Mouse (Mus musculus) ovary, postnatal 14 days (tissue): ENCODE data around the gene Smc2.
"Not testable (repeated sequence)": the region's sequence is repeated elsewhere in the genome, so short reads cannot be mapped to it uniquely, and the experiment has no call there.

Source experiments
- DNase-seq: peaks from one replicate; pipeline ENCODE4 v3.0.0; 2022; ENCODE audit warnings: low spot score

Gene Smc2

DNA sequence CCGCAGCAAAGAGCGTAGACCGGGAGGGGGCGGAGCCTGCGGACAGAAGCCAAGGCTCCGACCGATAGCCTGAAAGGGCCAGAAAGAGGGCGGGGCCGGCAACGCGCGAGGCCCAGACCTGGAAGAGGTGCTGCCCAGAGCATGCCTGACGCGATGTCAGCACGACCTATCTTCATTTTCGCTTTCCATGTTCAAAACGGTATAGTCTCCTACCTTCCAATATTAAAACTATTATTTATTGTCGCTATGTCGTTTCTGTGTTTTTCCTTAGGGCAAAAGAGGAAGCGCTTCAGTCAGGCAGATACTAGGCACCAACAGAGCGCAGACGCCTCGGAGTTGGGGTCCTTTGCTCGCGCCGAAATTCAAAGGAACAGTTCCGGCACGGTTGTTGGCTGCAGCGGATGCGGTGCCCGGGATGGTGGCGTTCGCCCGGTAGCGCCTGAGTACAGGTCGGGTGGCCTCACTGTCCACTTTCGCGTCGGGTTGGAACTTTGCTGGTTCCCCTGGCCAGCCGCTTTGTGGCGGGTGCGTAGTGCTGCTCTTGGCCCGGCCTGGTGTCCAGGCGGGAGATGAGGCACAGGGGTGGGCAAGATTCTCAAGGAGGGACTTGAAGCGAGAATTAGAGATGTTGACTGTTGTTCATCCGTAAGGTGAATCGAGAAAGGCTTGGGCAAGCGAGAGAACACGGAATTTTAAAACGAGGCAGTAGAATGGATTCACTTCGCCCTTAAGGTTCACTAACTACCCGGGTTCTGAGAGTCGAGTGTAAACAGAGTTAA is at the start of gene Smc2:
TSS of gene Smc2 (plus strand) at position 358 of the 779 bp plus-strand sequence.
- DNase-seq, result peak; percentile 88

DNA sequence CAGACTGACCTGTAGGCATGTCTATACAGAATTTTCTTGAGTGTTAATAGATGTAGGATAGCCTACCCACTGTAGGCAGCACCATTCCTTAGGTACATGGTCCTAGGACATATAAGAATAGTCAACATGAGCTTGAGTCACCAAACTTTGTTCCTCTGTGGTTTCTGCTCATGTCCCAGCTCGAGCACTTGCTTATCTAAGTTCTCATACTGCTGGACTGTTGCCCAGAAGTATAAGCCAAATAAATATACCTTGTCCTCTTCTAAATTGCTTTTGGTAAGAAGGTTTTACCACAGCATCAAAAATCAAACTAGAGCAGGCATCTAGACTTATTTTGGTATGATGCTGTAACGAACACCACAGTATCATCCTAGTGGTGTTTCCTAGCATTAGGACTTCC is 27.5 kb upstream of the Smc2 start:
- no peak for DNase-seq

DNA sequence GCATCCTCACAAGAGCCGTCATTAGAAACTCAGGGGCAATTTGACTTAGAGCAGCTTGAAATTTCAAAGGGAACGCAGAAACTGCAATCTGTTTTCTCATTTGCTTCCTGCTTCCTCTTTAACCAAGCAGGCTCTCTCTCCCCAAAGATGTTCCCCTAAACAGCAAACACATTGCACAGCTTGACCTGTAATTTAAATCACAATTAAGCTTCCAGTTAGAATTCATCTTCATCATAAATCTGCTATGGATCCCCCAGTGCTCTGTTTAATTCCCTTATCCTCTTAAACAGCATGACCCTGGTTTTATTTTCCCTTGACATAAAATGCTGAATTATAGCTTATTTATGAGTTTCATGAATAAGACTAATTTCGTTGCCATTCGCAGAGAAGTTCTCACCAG is 15.4 kb upstream of the Smc2 start:
- DNase-seq, result no peak

DNA sequence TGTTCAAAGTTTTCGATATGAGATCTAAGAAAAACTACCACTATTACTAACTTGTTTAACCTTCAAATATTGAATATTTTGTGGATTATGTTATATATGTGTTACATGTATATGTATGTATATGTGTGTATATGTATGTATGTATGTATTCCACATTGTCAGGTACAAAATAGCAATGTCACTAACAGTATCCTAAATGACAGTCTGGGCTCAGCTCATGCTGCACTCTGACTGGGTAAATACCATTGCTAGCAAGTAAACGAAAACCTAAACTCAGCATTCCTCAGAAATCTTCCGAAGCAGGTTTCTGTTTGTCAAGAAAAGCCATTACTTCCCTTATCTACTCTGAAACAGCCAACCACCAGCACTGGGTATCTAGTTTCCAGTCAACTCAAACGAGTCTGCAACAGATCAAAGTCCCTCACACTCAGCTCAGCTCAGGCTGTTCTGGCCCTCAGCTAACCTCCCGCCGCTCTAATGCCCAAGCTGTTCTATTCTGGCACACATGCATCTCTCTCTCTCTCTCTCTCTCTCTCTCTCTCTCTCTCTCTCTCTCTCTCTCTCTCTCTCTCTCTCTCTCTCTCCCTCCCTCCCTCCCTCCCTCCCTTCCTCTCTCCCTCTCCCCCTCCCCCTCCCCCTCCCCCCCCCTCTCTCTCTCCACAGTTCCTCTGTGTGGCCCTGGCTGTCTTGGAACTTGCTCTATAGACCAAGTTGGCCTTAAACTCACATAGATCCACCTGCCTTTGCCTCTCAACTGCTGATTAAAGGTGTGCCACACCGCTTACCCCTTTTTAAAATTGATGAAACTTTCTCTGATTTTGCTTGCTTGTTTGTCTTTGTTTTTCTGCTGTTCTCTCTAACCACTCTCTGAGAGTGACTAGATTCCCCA is 9.5 kb upstream of the Smc2 start:
- no peak for DNase-seq

DNA sequence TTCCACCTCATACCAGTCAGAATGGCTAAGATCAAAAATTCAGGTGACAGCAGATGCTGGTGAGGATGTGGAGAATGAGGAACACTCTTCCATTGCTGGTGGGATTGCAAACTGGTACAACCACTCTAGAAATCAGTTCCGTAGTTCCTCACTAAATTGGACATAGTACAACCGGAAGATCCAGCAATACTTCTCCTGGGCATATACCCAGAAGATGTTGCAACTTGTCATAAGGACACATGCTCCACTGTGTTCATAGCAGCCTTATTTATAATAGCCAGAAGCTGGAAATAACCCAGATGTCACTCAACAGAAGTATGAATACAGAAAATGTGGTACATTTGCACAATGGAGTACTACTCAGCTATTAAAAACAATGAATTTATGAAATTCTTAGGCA is 3.5 kb upstream of the Smc2 start:
- not testable (repeated sequence) for DNase-seq

DNA sequence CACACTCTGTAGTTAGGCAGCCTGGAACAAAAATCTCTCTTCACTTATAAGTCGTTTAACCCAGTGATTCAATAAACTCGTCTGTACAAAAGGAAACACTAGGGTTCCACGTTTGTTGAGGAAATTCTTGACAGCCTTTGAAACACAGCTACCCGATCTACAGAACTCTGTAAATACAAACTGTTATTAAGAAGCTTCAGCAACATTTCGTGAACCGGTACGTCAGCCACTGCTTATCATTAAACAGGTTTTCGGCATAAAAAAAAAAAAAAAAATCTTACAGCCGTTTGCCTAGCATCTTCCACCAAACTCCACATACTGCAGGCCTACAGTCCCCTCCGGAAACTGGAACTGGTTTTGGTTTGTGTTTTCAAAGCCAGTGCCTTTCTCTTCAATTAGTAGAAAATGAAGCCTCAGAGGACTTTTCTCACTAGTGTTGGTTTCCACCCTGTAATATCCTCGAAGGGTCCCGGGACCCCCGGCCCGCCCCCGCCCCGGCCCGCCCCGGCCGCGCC is 615 bp upstream of the Smc2 start:
- DNase-seq, result no peak

DNA sequence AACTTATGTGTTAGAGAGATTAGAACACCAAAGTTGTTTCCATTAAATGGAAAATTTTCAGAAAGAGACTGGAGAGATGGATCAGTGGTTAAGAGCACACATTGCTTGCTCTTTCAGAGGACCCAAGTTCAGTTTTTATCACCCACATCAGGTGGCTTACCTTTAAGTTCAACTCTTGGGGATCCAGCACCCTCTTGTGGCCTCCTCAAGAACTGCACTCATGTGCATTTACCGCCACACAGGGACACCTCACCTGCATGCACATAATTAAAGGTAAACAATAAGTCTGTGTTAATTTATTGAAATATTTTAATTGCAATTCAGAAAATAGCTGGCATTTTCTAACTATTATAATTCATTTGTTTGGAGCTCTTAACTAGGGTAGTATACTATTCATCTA is 20.7 kb downstream of the Smc2 start:
- DNase-seq, result no peak

DNA sequence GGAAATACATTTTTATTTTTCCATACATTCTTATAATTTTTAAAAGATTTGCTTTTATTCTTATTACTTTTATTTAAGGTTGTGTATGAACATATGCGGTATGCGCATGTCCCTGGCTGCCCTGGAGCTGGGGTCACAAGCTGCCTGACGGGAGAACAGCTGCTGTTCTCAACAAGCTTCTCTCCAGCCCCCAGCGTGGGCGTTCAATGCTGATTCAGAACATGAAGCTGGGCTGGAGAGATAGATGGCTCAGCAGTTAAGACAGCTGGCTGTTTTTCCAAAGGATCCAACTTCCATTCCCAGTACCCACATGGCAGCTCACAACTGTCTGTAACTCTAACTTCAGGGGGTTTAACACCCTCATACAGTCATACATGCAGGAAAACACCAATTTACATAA is 22.3 kb downstream of the Smc2 start:
- no peak for DNase-seq

DNA sequence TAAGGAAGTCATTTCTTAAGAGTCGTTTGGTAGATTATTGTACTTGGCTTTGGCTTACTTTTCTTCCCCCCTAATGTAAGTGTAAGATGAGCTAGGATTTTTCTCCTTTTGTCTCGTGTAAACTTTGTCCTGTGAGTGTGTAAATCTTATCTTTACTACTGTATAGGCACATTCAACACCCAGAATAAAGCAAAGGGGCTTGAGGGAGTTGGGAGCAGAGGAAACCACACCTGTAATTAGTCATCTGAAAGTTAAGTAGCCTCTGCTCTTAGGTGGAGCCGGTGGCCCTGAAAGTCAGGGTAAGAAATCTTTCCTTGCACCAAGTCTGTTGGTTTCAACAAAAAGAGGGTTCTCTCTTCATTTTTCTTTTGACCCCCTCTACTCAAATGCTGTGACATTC is 34.4 kb downstream of the Smc2 start:
- DNase-seq, result no peak

DNA sequence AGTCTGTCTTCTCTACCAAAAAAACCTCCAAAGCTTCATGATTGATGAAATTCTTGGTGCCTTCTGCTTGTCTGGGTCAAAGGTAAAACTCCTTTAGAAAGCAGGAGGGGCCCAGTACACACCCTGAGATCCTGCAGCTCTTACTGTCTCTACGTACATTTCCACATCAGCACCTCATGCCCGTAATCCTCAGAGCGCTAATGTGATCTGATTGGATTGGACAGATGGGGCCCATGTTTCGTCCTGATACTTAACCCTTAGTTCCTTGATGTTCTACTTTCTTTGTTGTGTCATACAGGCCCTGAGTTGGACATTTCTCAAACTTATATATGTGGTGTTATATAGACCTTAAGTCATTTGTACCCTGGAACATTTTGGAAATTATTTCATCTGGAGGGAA is 48.4 kb downstream of the Smc2 start:
- DNase-seq, result no peak

DNA sequence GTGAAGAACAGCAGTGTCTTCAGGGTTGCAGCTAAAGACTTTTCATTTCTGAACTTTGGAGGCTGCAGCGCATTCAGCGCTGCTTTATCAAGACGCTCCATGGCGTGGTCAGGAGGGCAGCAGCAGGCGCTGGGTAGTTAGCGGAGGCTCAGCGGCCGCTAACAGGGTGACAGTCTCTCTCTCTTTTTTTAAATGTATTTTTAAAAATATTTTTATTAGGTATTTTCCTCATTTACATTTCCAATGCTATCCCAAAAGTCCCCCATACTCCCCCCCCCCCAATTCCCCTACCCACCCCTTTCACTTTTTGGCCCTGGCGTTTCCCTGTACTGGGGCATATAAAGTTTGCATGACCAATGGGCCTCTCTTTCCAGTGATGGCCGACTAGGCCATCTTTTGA is 58.1 kb downstream of the Smc2 start, which contains the start of gene Vma21-ps:
TSS of gene Vma21-ps (minus strand) at position 101 of the 400 bp plus-strand sequence.
- DNase-seq, result not testable (repeated sequence)

DNA sequence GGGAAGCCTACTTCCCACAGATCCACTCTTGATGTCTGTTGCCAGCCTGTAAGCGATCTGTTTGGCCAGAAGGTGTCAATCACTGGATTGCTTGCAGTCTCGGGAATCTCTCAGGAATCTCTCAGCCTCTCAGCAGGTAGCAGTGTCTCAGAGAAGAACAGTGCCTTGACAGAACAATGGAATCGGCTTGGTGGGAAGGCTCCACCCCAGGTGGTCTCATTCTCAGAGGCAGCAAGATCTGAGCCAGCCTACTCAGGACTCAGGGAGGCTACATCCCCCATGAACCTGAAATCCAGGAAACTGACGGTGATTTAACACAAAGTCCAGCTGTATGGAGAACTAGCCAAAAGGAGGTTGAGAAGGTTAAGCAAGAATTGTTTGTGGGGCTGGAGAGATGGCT is 78.5 kb downstream of the Smc2 start:
- no peak for DNase-seq

DNA sequence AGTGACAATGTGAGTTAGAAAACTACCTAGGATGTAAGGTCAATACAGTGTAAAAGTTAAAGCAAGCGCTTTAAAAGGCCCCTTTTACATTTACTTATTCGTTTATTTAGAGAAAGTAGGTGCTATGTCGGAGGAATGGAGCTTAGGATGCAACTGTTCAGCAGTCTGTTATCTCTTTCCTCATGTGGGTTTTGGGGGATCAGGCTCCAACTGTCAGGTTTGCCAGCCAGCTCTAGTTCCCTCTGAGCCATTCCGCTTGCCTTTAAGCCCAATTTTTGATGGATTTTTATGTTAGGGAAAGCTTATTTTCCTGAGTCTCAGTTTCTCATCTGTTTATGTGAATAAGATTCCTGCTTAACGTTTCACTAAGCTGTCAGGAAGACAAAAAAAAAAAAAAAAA is 80.3 kb downstream of the Smc2 start:
- DNase-seq, result no peak

DNA sequence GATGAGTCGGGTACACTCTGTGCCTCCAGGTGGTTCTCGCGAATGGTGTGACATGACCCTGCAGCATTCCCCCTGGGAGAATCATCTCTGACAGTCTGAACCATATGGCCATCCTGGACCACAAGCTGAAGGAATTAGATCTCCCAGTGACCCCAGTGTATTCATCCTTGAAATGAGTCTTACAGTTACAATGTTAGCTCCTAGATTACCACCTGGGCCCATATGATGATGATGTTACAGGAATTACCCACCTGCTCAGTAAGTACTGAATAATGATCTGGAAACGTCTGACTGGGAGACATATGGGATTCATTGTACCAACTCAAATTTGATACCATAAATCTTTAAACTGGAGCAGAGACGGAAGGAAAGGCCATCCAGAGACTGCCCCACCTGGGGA is 87.4 kb downstream of the Smc2 start:
- DNase-seq, result no peak

DNA sequence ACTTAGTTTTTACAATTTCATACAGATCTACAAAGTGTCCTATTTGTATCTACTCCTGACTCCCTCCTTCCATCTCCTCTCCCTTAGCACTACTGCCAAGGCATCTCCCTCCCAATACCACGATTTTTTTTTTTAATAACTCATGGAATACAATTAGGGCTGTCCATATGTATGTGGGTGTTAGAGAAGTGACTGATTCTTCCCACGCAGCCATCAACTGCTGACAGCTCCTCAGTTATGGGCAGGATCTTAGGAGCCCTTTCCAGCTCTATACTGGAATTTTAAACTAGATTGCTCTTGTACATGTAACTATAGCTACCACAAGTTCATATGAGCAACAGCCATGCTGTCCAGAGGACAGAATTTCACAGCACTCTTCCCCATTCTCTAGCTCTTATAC is 91.6 kb downstream of the Smc2 start:
- no peak for DNase-seq
